Mouse (Mus musculus) heart, adult 18-20 months (tissue): ENCODE measurements around the gene 1810046K07Rik. TPM values are rescaled to one million over a fixed set of nuclear protein-coding genes. Genes with fewer than 3 reads are reported as not detected.

Experiments
- DNase-seq, 2 experiments: peaks; one replicate each; pipeline ENCODE4 v3.0.0; 2021 to 2022; ENCODE audit warnings: mixed read lengths in 1 of 2
- long read RNA-seq, 2 experiments: library from polyadenylated mRNA; stranded (forward); transcript quantifications; one replicate each; pipeline ENCODE4 v2.0.0; 2021
- total RNA-seq, 2 experiments: library from RNA; stranded (reverse); gene quantifications; 2 replicates each; pipeline ENCODE4 v1.2.3; 2021

Gene 1810046K07Rik
- not detected for total RNA-seq
- long read RNA-seq, experiment 1, result 0 reads
- long read RNA-seq, experiment 2, result 0 reads

- no peak for DNase-seq
Measured at GRCm38 (mm10) chr9:51328731-51329130, at the start of gene 1810046K07Rik. Gene 1810046K07Rik (minus strand): TSS chr9:51328917.

- DNase-seq, result no peak
Measured at GRCm38 (mm10) chr9:51369560-51369959, 40.8 kb upstream of the 1810046K07Rik start.

DNA sequence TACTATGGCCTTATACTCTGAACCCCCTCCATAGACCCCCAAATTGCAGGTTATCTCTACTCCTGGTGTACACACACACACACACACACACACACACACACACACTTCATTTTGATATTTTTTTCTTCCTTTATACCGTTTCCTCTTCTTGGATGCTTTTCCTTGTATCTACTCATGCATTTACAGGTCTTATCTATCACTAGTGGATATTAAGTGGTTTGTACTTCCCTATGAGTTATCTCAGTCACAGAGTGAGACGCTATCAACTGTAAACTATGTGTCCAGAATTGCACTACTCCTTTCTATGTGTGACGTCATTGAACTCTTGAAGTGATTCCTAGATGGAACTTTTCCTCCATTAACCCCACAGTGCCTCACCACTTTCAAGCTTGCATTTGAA, 38.4 kb upstream of the 1810046K07Rik start:
- DNase-seq, result no peak

DNA sequence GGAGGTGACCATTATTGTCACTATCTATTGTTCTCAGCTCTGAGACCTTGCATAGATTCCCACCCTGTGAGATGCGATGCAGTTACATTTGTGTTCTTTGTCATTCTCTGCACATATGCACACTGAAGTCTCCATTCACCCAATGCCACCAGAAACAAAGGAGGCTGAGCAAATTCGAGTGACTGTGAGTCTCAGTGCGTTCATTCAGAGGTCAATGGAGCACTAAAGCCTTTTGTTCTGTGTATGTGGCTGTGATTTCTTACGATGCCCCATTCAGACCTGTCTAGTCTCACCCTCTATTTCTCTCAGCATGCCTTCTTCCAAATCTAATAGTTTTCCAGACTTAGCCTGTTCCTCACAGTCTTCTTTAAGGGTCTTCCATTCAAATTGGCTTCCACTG, 35.3 kb upstream of the 1810046K07Rik start:
- no peak for DNase-seq

- DNase-seq, result peak; percentile 10 to 20
Measured at GRCm38 (mm10) chr9:51353511-51353910, 24.8 kb upstream of the 1810046K07Rik start.

DNA sequence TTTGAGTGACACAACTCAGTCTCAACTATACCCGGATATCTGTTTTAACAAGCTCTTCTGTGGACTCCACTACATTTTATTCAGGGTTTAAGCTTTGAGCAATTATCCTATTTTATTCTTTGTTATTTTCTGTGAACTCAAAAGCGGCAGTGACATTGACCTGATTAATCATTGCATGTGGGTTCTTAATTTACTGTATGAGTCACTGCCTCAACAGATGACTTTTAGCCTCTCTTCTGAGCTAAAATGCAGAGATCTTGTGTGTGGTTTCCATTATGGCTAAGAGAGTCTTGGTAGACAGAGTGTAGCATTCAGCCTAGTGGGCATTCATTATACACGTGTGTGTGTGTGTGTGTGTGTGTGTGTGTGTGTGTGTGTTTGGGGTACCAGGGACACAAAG, 24.2 kb upstream of the 1810046K07Rik start:
- no peak for DNase-seq

DNA sequence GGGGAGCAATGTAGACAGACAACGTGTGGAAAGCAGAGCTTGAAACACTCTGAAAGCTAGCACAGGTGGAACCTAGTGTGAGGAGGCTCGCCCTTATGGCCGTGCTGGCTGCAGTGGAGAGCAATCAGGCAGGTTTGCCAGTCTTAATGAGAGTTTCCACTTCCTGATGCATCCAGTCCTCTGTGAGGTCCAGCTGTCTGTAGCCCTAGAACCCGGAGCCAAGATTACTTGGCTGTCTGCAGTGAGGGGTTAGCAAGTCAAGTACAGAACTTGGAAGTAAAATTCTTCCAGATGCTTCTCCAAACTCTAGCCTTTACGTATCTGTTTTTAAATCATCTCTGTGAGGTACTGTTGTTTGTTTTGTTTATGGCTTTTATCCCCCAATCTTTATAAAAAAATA, 20.7 kb upstream of the 1810046K07Rik start:
- peak in 1 of 2 experiments; percentile 4 for DNase-seq

GRCm38 (mm10) chr9:51345768-51346167, 17.1 kb upstream of the 1810046K07Rik start:
- no peak for DNase-seq

DNA sequence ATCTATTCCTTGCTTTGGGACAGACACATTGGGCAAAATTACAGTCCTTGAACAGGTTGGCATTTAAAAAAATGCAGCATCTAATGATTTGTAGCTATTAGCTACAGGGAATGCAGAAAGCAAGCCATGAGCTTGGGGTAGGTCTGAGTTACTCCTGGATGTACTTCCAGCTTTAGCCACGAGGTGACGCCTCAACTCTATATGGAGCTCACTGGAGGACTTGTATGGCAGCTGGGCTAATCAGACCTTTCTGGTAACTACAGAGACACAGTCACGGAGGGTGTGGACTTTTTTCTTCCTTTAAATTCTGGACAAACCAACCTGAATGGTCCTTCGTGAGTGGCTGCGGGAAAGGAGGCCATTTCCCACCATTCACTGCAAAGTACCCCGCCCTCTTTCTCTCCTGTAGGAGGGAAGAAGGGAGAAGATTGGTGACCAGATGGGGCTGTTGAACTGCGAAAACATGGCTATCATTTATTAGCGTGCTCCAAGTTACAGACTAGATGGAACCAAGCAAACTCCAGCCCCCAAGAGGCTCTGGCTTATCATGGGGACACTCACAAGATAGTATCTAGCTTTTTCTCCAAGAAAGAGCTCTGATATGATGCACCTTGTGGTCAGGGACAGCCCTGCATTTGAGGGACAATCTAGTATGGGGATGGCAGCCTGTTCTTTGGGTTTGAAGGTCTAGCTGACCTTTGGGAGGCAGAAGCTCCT, 6.7 kb upstream of the 1810046K07Rik start:
- DNase-seq, result peak; percentile 77 to 91

- no peak for DNase-seq
Measured at GRCm38 (mm10) chr9:51331449-51332238, 2.9 kb upstream of the 1810046K07Rik start.

GRCm38 (mm10) chr9:51327555-51327903, 1.2 kb downstream of the 1810046K07Rik start:
- DNase-seq, result no peak

- no peak for DNase-seq
Measured at GRCm38 (mm10) chr9:51326619-51327554, 1.8 kb downstream of the 1810046K07Rik start.

DNA sequence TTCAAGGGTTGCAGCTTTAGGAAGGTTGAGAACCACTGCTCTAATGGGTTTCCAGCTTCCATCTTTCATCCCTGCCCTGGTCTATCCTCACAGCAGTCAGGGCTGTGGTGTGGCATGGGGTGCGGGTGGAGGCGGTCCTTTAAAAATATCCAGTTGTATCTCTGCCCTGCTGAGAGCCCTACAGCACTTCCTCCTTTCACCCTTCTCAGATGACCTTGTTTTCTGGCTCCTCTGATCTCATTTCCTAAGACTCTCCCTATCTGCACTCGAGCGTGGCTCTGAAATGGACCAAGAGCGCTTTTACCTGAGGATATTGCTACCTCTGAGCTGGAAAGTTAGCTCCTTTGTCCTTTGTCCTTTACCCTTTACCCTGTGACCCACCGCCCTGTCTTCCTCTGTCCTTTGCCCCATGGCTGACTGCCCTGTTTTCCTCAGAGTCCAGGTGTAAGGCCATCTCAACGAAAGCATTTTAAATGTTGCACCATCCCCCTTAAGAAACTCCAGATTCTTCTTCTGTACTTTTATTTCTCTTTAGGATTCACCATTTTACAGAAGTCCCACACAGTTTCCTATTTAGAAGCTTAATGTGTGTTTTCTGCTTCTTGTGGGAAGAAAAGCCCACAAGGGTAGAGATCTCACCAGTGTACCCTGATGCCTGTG, 4.2 kb downstream of the 1810046K07Rik start:
- DNase-seq, result no peak

GRCm38 (mm10) chr9:51320096-51320495, 8.6 kb downstream of the 1810046K07Rik start:
- no peak for DNase-seq

DNA sequence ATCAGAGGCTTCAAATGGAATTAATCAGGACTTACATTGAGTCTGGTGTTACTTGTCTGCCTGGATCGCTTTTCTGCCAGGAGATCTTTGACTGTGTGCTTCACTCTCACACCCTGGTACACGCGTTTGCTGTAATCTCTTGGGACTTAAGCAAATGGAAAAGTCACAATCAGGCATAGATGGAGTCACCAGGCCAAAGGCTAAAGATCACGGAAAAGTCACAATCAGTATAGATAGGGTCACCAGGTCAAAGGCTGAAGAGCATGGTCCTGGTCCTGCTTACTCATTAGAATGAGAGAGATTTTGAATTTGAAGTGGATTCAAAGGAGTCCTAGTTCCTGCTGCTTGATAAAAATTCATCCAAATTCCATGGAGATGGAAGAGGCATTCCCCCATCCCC, 10.5 kb downstream of the 1810046K07Rik start:
- DNase-seq, result no peak

- no peak for DNase-seq
Measured at GRCm38 (mm10) chr9:51317322-51317721, 11.4 kb downstream of the 1810046K07Rik start.

DNA sequence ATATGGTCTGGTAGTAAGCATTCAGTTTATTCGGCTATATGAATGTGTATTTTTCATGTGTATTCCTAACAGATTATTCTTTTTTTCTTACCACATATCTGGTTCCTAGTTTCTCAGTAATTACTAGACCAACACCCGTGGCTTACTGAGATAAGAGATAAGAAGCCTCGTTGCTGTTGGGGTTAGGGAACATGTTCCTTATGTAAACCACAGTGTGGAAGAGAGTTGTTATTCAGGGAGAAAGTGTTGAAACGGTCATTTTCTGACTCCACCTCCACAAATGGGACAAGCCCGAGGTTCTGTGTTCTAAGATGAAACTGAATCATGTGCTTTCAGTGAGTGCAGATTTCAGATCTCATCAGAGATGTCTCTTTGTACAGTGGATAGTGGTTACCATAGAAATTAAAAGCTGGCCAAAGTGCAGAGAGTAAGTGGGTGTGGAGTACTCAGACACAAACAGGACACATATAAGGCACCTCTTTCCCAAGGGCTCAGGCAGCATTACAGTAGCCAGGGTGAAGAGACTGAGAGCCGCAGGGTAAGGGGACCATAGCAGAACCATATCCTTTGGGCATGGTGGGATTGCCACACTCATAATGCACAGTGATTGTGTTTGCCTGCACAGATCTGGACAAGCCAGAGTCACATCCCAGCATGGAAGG, 13.2 kb downstream of the 1810046K07Rik start:
- DNase-seq, result no peak

DNA sequence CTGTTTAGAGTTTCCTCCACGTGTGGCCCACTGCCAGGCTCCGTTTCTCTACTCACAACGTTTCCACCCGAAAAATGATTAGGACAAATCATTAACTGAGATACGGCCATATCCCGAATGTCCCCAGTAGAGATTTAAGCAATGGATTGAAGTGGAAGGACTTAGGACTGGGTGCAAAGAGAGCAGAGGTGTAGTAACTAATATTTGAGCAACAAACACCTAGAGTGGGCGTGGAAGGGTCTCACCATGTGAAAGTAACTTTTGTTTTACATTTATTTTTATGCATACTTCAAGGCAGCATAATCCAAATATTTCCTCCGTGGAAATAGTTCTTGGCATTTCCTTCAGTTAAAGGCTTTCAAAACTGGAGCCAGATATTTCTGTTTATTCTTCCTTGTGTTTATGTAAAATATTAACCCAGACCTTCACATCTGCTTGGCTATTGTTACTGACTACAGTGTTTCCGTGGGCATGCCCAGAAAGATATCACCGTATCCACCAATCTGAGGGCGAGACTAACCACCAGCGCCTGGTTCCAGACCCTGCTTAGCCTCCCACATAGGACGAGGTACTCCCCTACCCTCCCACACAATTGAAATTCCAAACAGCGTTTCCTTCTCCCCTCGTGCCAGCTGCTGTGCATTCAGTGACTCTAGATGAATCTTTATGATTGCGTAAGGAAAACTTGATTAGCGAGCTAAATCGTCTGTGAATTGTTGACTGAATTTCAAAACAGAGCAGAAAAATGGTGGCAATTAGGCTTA, 16.0 kb downstream of the 1810046K07Rik start:
- no peak for DNase-seq

DNA sequence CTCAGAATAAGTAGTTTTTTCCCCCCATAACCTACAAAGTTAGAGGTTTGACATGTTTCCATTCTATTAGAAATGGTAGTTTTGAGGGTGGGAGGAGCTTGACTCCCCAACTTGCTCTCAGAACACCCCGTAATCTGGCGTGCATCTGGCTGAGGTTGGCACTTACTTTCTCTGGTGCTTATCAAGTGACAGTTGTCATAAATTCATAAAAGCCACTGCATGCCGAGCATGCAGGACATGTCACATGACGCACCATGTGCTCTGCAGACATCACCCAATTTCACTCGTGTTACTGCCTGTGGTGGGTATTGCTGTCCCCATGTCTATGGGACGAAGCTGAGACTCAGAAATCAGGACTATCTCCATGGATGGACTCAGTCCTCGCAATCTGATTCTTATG, 18.2 kb downstream of the 1810046K07Rik start:
- no peak for DNase-seq

DNA sequence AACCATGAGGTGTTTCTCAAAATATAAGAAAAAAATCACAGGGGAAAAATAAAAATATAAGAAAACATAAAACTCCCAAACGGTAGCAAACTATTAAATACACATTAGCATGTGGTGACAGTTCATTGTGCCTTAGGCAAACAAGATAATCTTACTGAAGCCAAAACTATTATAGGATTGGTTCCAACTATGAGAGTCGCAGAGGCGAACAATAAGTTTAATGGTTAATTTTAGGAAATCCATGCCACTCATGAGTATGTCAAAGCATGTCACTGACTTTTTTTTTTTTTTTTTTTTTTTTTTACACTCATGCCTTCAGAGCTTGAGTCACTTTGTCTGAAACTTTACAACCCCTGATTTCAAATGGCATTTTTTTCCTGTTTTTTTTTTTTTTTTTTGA, 22.4 kb downstream of the 1810046K07Rik start:
- no peak for DNase-seq

GRCm38 (mm10) chr9:51305146-51305545, 23.6 kb downstream of the 1810046K07Rik start:
- DNase-seq, result no peak
